Mouse (Mus musculus): ENCODE measurements around the gene Atrnl1. TPM values are rescaled to one million over a fixed set of nuclear protein-coding genes. Genes with fewer than 3 reads are reported as not detected.

Atrnl1 gene
- polyA plus RNA-seq, 1 experiment from 2014 or later: 8.1 TPM

- H3K4me3 ChIP-seq: no peak overlapping the region
- H3K4me2 ChIP-seq: no peak overlapping the region
- no peak overlapping the region for H3K27ac ChIP-seq (replicated peaks)
- H3K9ac ChIP-seq: no peak overlapping the region
- no peaks in the 10 kb centered on the region for H3K36me3 ChIP-seq
- ATAC-seq (ENCODE audit: low read depth): no peak
- peaks cover 57% of the 10 kb centered on the region for H3K4me1 ChIP-seq (replicated peaks)
- WGBS: 86% methylated on average over 8 of the region's 8 CpGs
- no peaks in the 10 kb centered on the region for H3K9me3 ChIP-seq
- peaks cover 3% of the 10 kb centered on the region; the same call in 1 of the 2 replicates for H3K27me3 ChIP-seq
These were observed 451.1 kb downstream of the Atrnl1 start for GRCm38 (mm10) chr19:58061933-58062332.

- Histone ChIP-seq H3K27ac (replicated peaks) (peak overlapping the region; percentile 46), H3K9me3 (no peaks in the 10 kb centered on the region), H3K27me3 (peaks cover 3% of the 10 kb centered on the region; the same call in 1 of the 2 replicates), H3K36me3 (no peaks in the 10 kb centered on the region), H3K9ac (no peak overlapping the region), H3K4me2 (no peak overlapping the region), H3K4me1 (replicated peaks) (peaks cover 57% of the 10 kb centered on the region), H3K4me3 (no peak overlapping the region)
- ATAC-seq (ENCODE audit: low read depth): peak; percentile 23; the same call in 1 of the 2 replicates
- 19% methylated on average over 6 of the region's 6 CpGs for WGBS
These were observed 452.7 kb downstream of the Atrnl1 start for GRCm38 (mm10) chr19:58063541-58063940.

- no peaks in the 10 kb centered on the region for H3K9me3 ChIP-seq
- H3K27me3 ChIP-seq: peaks cover 3% of the 10 kb centered on the region; the same call in 1 of the 2 replicates
- H3K27ac ChIP-seq (replicated peaks): peak overlapping the region; percentile 46
- no peak for ATAC-seq (ENCODE audit: low read depth)
- no peak overlapping the region for H3K4me3 ChIP-seq
- peaks cover 54% of the 10 kb centered on the region for H3K4me1 ChIP-seq (replicated peaks)
- no peaks in the 10 kb centered on the region for H3K36me3 ChIP-seq
- no peak overlapping the region for H3K9ac ChIP-seq
- 35% methylated on average over 16 of the region's 16 CpGs for WGBS
- H3K4me2 ChIP-seq: no peak overlapping the region
These were observed 453.5 kb downstream of the Atrnl1 start for GRCm38 (mm10) chr19:58064116-58065000.

GRCm38 (mm10) chr19:58065001-58065314, 454.1 kb downstream of the Atrnl1 start:
- no peak for ATAC-seq (ENCODE audit: low read depth)
- H3K4me1 ChIP-seq (replicated peaks): peaks cover 49% of the 10 kb centered on the region
- H3K36me3 ChIP-seq: no peaks in the 10 kb centered on the region
- H3K27me3 ChIP-seq: peaks cover 3% of the 10 kb centered on the region; the same call in 1 of the 2 replicates
- WGBS: 78% methylated on average over 5 of the region's 5 CpGs
- H3K9me3 ChIP-seq: no peaks in the 10 kb centered on the region
- H3K4me3 ChIP-seq: no peak overlapping the region
- H3K27ac ChIP-seq (replicated peaks): no peak overlapping the region
- H3K4me2 ChIP-seq: no peak overlapping the region
- no peak overlapping the region for H3K9ac ChIP-seq

- WGBS: 84% methylated on average over 2 of the region's 2 CpGs
- no peaks in the 10 kb centered on the region for H3K9me3 ChIP-seq
- H3K36me3 ChIP-seq: no peaks in the 10 kb centered on the region
- H3K9ac ChIP-seq: no peak overlapping the region
- H3K4me3 ChIP-seq: no peak overlapping the region
- ATAC-seq (ENCODE audit: low read depth): no peak
- no peak overlapping the region for H3K4me2 ChIP-seq
- peaks cover 44% of the 10 kb centered on the region for H3K4me1 ChIP-seq (replicated peaks)
- H3K27me3 ChIP-seq: peaks cover 3% of the 10 kb centered on the region; the same call in 1 of the 2 replicates
- no peak overlapping the region for H3K27ac ChIP-seq (replicated peaks)
These were observed 454.7 kb downstream of the Atrnl1 start for GRCm38 (mm10) chr19:58065514-58065913.

GRCm38 (mm10) chr19:58068114-58068513, 457.3 kb downstream of the Atrnl1 start:
- Histone ChIP-seq H3K27me3 (no peaks in the 10 kb centered on the region), H3K36me3 (no peaks in the 10 kb centered on the region), H3K4me1 (replicated peaks) (peaks cover 21% of the 10 kb centered on the region), H3K9ac (no peak overlapping the region), H3K27ac (replicated peaks) (no peak overlapping the region), H3K9me3 (no peaks in the 10 kb centered on the region), H3K4me3 (no peak overlapping the region), H3K4me2 (no peak overlapping the region)
- ATAC-seq (ENCODE audit: low read depth): no peak
- 69% methylated on average over 2 of the region's 2 CpGs for WGBS

- no peak overlapping the region for H3K4me2 ChIP-seq
- no peak overlapping the region for H3K27ac ChIP-seq (replicated peaks)
- no peaks in the 10 kb centered on the region for H3K9me3 ChIP-seq
- H3K9ac ChIP-seq: no peak overlapping the region
- no peak overlapping the region for H3K4me3 ChIP-seq
- H3K27me3 ChIP-seq: no peaks in the 10 kb centered on the region
- 83% methylated on average over 2 of the region's 2 CpGs for WGBS
- H3K36me3 ChIP-seq: no peaks in the 10 kb centered on the region
- H3K4me1 ChIP-seq (replicated peaks): peaks cover 13% of the 10 kb centered on the region
- ATAC-seq (ENCODE audit: low read depth): no peak
These were observed 458.1 kb downstream of the Atrnl1 start for GRCm38 (mm10) chr19:58068958-58069357.

- no peak for ATAC-seq (ENCODE audit: low read depth)
- H3K4me2 ChIP-seq: no peak overlapping the region
- 53% methylated on average over 5 of the region's 5 CpGs for WGBS
These were observed 461.6 kb downstream of the Atrnl1 start for GRCm38 (mm10) chr19:58072404-58072803.

GRCm38 (mm10) chr19:58072846-58073245, 462.0 kb downstream of the Atrnl1 start:
- H3K4me2 ChIP-seq: no peak overlapping the region
- H3K36me3 ChIP-seq: no peaks in the 10 kb centered on the region
- WGBS: 93% methylated on average over 9 of the region's 9 CpGs
- H3K4me1 ChIP-seq (replicated peaks): peaks cover 23% of the 10 kb centered on the region
- H3K9ac ChIP-seq: no peak overlapping the region
- H3K27ac ChIP-seq (replicated peaks): no peak overlapping the region
- H3K9me3 ChIP-seq: no peaks in the 10 kb centered on the region
- H3K27me3 ChIP-seq: no peaks in the 10 kb centered on the region
- ATAC-seq (ENCODE audit: low read depth): no peak
- no peak overlapping the region for H3K4me3 ChIP-seq

More at GRCm38 (mm10) chr19:58072404-58072803, 461.6 kb downstream of the Atrnl1 start:
- Histone ChIP-seq H3K27ac (replicated peaks) (no peak overlapping the region), H3K36me3 (no peaks in the 10 kb centered on the region), H3K4me3 (no peak overlapping the region), H3K4me1 (replicated peaks) (peaks cover 19% of the 10 kb centered on the region), H3K9ac (no peak overlapping the region), H3K9me3 (no peaks in the 10 kb centered on the region), H3K27me3 (no peaks in the 10 kb centered on the region)

- no peak overlapping the region for H3K9ac ChIP-seq
- H3K4me3 ChIP-seq: no peak overlapping the region
- peaks cover 29% of the 10 kb centered on the region for H3K4me1 ChIP-seq (replicated peaks)
- WGBS: 36% methylated on average over 6 of the region's 6 CpGs
- no peaks in the 10 kb centered on the region for H3K36me3 ChIP-seq
- ATAC-seq (ENCODE audit: low read depth): no peak
- no peaks in the 10 kb centered on the region for H3K27me3 ChIP-seq
- H3K27ac ChIP-seq (replicated peaks): no peak overlapping the region
- no peak overlapping the region for H3K4me2 ChIP-seq
- no peaks in the 10 kb centered on the region for H3K9me3 ChIP-seq
These were observed 464.4 kb downstream of the Atrnl1 start for GRCm38 (mm10) chr19:58075252-58075651.

GRCm38 (mm10) chr19:58076961-58077371, 466.1 kb downstream of the Atrnl1 start:
- H3K4me3 ChIP-seq: no peak overlapping the region
- no peaks in the 10 kb centered on the region for H3K36me3 ChIP-seq
- peaks cover 29% of the 10 kb centered on the region for H3K4me1 ChIP-seq (replicated peaks)
- H3K9ac ChIP-seq: peak overlapping the region; percentile 46
- H3K9me3 ChIP-seq: no peaks in the 10 kb centered on the region
- H3K27me3 ChIP-seq: no peaks in the 10 kb centered on the region
- ATAC-seq (ENCODE audit: low read depth): peak; percentile 71
- peak overlapping the region; percentile 39 for H3K4me2 ChIP-seq
- peak overlapping the region; percentile 78 for H3K27ac ChIP-seq (replicated peaks)
- 38% methylated on average over 14 of the region's 14 CpGs for WGBS

- no peak overlapping the region for H3K4me3 ChIP-seq
- peak overlapping the region; percentile 39 for H3K4me2 ChIP-seq
- WGBS: 51% methylated on average over 10 of the region's 10 CpGs
- H3K27ac ChIP-seq (replicated peaks): peak overlapping the region; percentile 78
- no peaks in the 10 kb centered on the region for H3K9me3 ChIP-seq
- H3K27me3 ChIP-seq: no peaks in the 10 kb centered on the region
- peaks cover 29% of the 10 kb centered on the region for H3K4me1 ChIP-seq (replicated peaks)
- ATAC-seq (ENCODE audit: low read depth): peak; percentile 45
- H3K36me3 ChIP-seq: no peaks in the 10 kb centered on the region
- H3K9ac ChIP-seq: no peak overlapping the region; the same call in 1 of the 2 replicates
These were observed 466.8 kb downstream of the Atrnl1 start for GRCm38 (mm10) chr19:58077529-58078070.

Measured in neural tube, embryonic 13.5 days (tissue).